Mouse (Mus musculus) C2C12 (cell line): ENCODE data around the gene Cux2.

Source experiments
- CTCF ChIP-seq: IDR thresholded peaks from one replicate; pipeline ENCODE4 v1.5.1; 2011; ENCODE audit not compliant: control insufficient read depth, insufficient read depth, insufficient read length
- USF1 ChIP-seq: IDR thresholded peaks from one replicate; pipeline ENCODE4 v1.6.1; 2011; ENCODE audit warnings: low read depth, mild to moderate bottlenecking, control low read depth, moderate library complexity

GRCm38 (mm10) chr5:121913999-121914398 is 135.9 kb downstream of the Cux2 start:
- TF ChIP-seq USF1 = no peak
- no peak for TF ChIP-seq CTCF
